Mouse (Mus musculus) C2C12 (cell line): ENCODE results near the gene Cyp1a1.

Experiments
- CTCF ChIP-seq: IDR thresholded peaks from one replicate; pipeline ENCODE4 v1.5.1; 2011; ENCODE audit not compliant: control insufficient read depth, insufficient read depth, insufficient read length
- USF1 ChIP-seq: IDR thresholded peaks from one replicate; pipeline ENCODE4 v1.6.1; 2011; ENCODE audit warnings: low read depth, mild to moderate bottlenecking, control low read depth, moderate library complexity

DNA sequence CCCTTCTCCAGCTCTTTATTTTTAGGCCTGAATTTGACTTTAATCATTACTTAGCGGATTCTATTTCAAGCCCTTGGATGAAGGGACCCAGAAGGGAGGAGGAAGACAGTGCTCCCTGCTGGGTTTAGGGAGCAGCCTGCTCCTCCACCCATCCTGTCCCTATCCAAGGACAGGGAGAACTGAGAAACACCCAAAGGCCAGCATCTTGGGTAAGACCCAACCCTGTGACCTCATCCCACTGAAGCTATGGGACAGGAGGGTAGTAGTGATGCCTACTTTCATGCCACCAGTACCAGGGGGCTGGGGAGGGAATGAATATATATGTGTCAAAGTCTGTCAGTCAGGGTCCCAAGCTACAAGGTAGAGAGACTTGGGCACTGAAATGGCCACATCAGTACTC, 46.7 kb upstream of the Cyp1a1 start:
- no peak for TF ChIP-seq CTCF
- TF ChIP-seq USF1: no peak
